Mouse (Mus musculus) CH12.LX (cell line): ENCODE results near the gene Tmx1. TPM values are rescaled to one million over a fixed set of nuclear protein-coding genes. Genes with fewer than 3 reads are reported as not detected.

Source experiments
- DNase-seq: peaks from one replicate; pipeline ENCODE4 v3.0.0-alpha.2; 2013; ENCODE audit errors: extremely low read depth
- H3K27ac ChIP-seq: 2 replicates; pipeline ENCODE4 v1.5.1; 2012; ENCODE audit warnings: low read depth, mild to moderate bottlenecking, control low read depth, moderate library complexity; ENCODE audit not compliant: insufficient read depth
- H3K27me3 ChIP-seq: replicated peaks from 2 replicates; pipeline ENCODE3; 2012; ENCODE audit warnings: inconsistent platforms
- H3K36me3 ChIP-seq, 2 experiments: replicated peaks in 1 of 2; 2 replicates each; pipeline versions ENCODE3 to v1.6.1; 2012; ENCODE audit warnings: inconsistent platforms in 1 of 2, low read length in 1 of 2, mild to moderate bottlenecking in 1 of 2, mixed read lengths in 1 of 2, moderate library complexity in 1 of 2; ENCODE audit not compliant: control insufficient read depth in 1 of 2, insufficient read depth in 1 of 2
- H3K4me1 ChIP-seq, 2 experiments: 2 replicates each; pipeline ENCODE4 v1.6.1; 2012; ENCODE audit warnings: inconsistent platforms in 1 of 2, moderate library complexity in 1 of 2; ENCODE audit not compliant: insufficient read depth in 2 of 2, control insufficient read depth in 1 of 2
- H3K4me2 ChIP-seq: 2 replicates; pipeline ENCODE4 v1.6.1; 2012; ENCODE audit warnings: low read depth, mild to moderate bottlenecking, control low read depth; ENCODE audit not compliant: poor library complexity, insufficient read depth, severe bottlenecking
- H3K4me3 ChIP-seq, 3 experiments: fragments of 150-350 bp in 1 of 3; sonication (generic) in 1 of 3; replicated peaks in 1 of 3; 2 replicates each; pipeline versions ENCODE3 to v1.5.1; 2011 to 2012; ENCODE audit warnings: low read depth in 2 of 3, low read length in 2 of 3, mild to moderate bottlenecking in 2 of 3, moderate library complexity in 2 of 3, control low read depth in 1 of 3, improper control_type of control experiment in 1 of 3, inconsistent platforms in 1 of 3, mixed read lengths in 1 of 3; ENCODE audit not compliant: poor library complexity in 1 of 3
- H3K79me2 ChIP-seq: replicated peaks from 2 replicates; pipeline ENCODE4 v1.6.1; 2012; ENCODE audit warnings: mild to moderate bottlenecking, moderate library complexity; ENCODE audit not compliant: control insufficient read depth, poor library complexity, insufficient read depth, severe bottlenecking; ENCODE audit errors: extremely low read depth
- H3K9ac ChIP-seq: 2 replicates; pipeline ENCODE4 v1.6.1; 2012; ENCODE audit warnings: low read depth, mild to moderate bottlenecking, control low read depth, moderate library complexity; ENCODE audit not compliant: insufficient read depth
- H3K9me3 ChIP-seq: replicated peaks from 2 replicates; pipeline ENCODE3; 2012; ENCODE audit warnings: low read length, inconsistent platforms, mixed read lengths
- BHLHE40 ChIP-seq: IDR thresholded peaks from 2 replicates; pipeline ENCODE4 v1.6.1; 2011; ENCODE audit warnings: mild to moderate bottlenecking, low read depth, low read length, improper control_type of control experiment
- CHD1 ChIP-seq: IDR thresholded peaks from 2 replicates; pipeline ENCODE4 v1.6.1; 2012; ENCODE audit warnings: low read depth, low read length, improper control_type of control experiment, inconsistent platforms
- CTCF ChIP-seq, 2 experiments: IDR thresholded peaks in 1 of 2; conservative IDR thresholded peaks in 1 of 2; 2 replicates each; pipeline ENCODE4 v1.5.1; 2011 to 2012; ENCODE audit warnings: low read depth in 2 of 2, low read length in 2 of 2, improper control_type of control experiment in 1 of 2, inconsistent platforms in 1 of 2, mild to moderate bottlenecking in 1 of 2, moderate library complexity in 1 of 2
- E2F4 ChIP-seq: IDR thresholded peaks from 2 replicates; pipeline ENCODE4 v1.6.1; 2011; ENCODE audit warnings: low read depth, low read length, improper control_type of control experiment; ENCODE audit not compliant: insufficient replicate concordance
- ELF1 ChIP-seq: IDR thresholded peaks from 2 replicates; pipeline ENCODE4 v1.6.1; 2014; ENCODE audit warnings: low read depth, mild to moderate bottlenecking, inconsistent platforms, low read length, improper control_type of control experiment
- ETS1 ChIP-seq: conservative IDR thresholded peaks from 2 replicates; pipeline ENCODE4 v1.6.1; 2012; ENCODE audit warnings: low read depth, mild to moderate bottlenecking, inconsistent platforms, low read length, improper control_type of control experiment, moderate library complexity
- HCFC1 ChIP-seq: IDR thresholded peaks from 2 replicates; pipeline ENCODE4 v1.6.1; 2012; ENCODE audit warnings: low read depth, mild to moderate bottlenecking, inconsistent platforms, low read length, improper control_type of control experiment
- IRF4 ChIP-seq: IDR thresholded peaks from 2 replicates; pipeline ENCODE4 v1.6.1; 2014; ENCODE audit warnings: low read depth, mild to moderate bottlenecking, inconsistent platforms, low read length, improper control_type of control experiment
- MAX ChIP-seq: IDR thresholded peaks from 2 replicates; pipeline ENCODE4 v1.6.1; 2011; ENCODE audit warnings: low read length, improper control_type of control experiment
- MAZ ChIP-seq: IDR thresholded peaks from 2 replicates; pipeline ENCODE4 v1.6.1; 2012; ENCODE audit warnings: low read depth, mild to moderate bottlenecking, inconsistent platforms, low read length, improper control_type of control experiment, moderate library complexity
- MEF2A ChIP-seq: IDR thresholded peaks from 2 replicates; pipeline ENCODE4 v1.6.1; 2014; ENCODE audit warnings: low read depth, mild to moderate bottlenecking, inconsistent platforms, low read length, improper control_type of control experiment, borderline replicate concordance
- MXI1 ChIP-seq: IDR thresholded peaks from 2 replicates; pipeline ENCODE4 v1.6.1; 2011; ENCODE audit warnings: mild to moderate bottlenecking, low read depth, low read length, improper control_type of control experiment
- MYC ChIP-seq: IDR thresholded peaks from 2 replicates; pipeline ENCODE4 v1.6.1; 2011; ENCODE audit warnings: low read depth, mild to moderate bottlenecking, improper control_type of control experiment, low read length
- NELFE ChIP-seq: IDR thresholded peaks from 2 replicates; pipeline ENCODE4 v1.6.1; 2011; ENCODE audit warnings: low read depth, low read length, improper control_type of control experiment
- NRF1 ChIP-seq: IDR thresholded peaks from 2 replicates; pipeline ENCODE4 v1.6.1; 2014; ENCODE audit warnings: low read depth, mild to moderate bottlenecking, inconsistent platforms, low read length, improper control_type of control experiment, moderate library complexity
- POLR2A ChIP-seq: IDR thresholded peaks from 2 replicates; pipeline ENCODE4 v1.6.1; 2011; ENCODE audit warnings: low read depth, mild to moderate bottlenecking, improper control_type of control experiment, low read length
- POLR2AphosphoS2 ChIP-seq: IDR thresholded peaks from 2 replicates; pipeline ENCODE4 v1.6.1; 2011; ENCODE audit warnings: low read depth, low read length, improper control_type of control experiment
- SIN3A ChIP-seq: IDR thresholded peaks from 2 replicates; pipeline ENCODE4 v1.6.1; 2012; ENCODE audit warnings: low read length, improper control_type of control experiment, inconsistent platforms
- SMC3 ChIP-seq: IDR thresholded peaks from 2 replicates; pipeline ENCODE4 v1.6.1; 2011; ENCODE audit warnings: low read depth, low read length, improper control_type of control experiment
- TBP ChIP-seq: conservative IDR thresholded peaks from 2 replicates; pipeline ENCODE4 v1.6.1; 2011; ENCODE audit warnings: low read depth, low read length, improper control_type of control experiment
- TCF12 ChIP-seq: IDR thresholded peaks from 2 replicates; pipeline ENCODE4 v1.6.1; 2014; ENCODE audit warnings: low read depth, mild to moderate bottlenecking, inconsistent platforms, low read length, improper control_type of control experiment
- USF2 ChIP-seq: conservative IDR thresholded peaks from 2 replicates; pipeline ENCODE4 v1.6.1; 2011; ENCODE audit warnings: low read depth, low read length, improper control_type of control experiment
- ZMIZ1 ChIP-seq: IDR thresholded peaks from 2 replicates; pipeline ENCODE4 v1.6.1; 2012; ENCODE audit warnings: low read depth, mild to moderate bottlenecking, inconsistent platforms, low read length, improper control_type of control experiment
- ZNF384 ChIP-seq: IDR thresholded peaks from 2 replicates; pipeline ENCODE4 v1.6.1; 2012; ENCODE audit warnings: low read depth, low read length, improper control_type of control experiment, inconsistent platforms
- dilution Hi-C: fragments of 300-500 bp; cut with MboI; formaldehyde crosslinking; loops from 2 replicates; pipeline ENCODE4 v1.14.3; 2020; ENCODE audit warnings: low sequenced_read_pairs; ENCODE audit not compliant: extremely low pct_unique_long_range_greater_than_20kb, extremely low pct_ligation_motif_present
- in situ Hi-C: fragments of 300-500 bp; cut with MboI; formaldehyde crosslinking; loops from 3 replicates; pipeline ENCODE4 v1.14.3; 2019; ENCODE audit warnings: low sequenced_read_pairs, low pct_ligation_motif_present, low pct_unique_long_range_greater_than_20kb, mixed read lengths
- polyA plus RNA-seq: library from polyadenylated mRNA; unstranded; fragments of >175 nt; gene quantifications from 2 replicates; pipeline ENCODE4 v1.2.1, GENCODE M21; 2012; ENCODE audit warnings: low read depth; ENCODE audit not compliant: insufficient read length
- total RNA-seq, 2 experiments: library from RNA; depleted of rRNA; stranded (reverse); fragments of 300-350 nt in 1 of 2; fragments of >200 nt in 1 of 2; gene quantifications; 2 replicates each; pipeline ENCODE4 v1.2.3; 2012 to 2014

The Tmx1 gene
- total RNA-seq (2012; rRNA removed) (60.3 and 68.2 TPM in 2 replicates), total RNA-seq (2014; rRNA removed) (132 and 162 TPM in 2 replicates), polyA plus RNA-seq (113 and 123 TPM in 2 replicates)

DNA sequence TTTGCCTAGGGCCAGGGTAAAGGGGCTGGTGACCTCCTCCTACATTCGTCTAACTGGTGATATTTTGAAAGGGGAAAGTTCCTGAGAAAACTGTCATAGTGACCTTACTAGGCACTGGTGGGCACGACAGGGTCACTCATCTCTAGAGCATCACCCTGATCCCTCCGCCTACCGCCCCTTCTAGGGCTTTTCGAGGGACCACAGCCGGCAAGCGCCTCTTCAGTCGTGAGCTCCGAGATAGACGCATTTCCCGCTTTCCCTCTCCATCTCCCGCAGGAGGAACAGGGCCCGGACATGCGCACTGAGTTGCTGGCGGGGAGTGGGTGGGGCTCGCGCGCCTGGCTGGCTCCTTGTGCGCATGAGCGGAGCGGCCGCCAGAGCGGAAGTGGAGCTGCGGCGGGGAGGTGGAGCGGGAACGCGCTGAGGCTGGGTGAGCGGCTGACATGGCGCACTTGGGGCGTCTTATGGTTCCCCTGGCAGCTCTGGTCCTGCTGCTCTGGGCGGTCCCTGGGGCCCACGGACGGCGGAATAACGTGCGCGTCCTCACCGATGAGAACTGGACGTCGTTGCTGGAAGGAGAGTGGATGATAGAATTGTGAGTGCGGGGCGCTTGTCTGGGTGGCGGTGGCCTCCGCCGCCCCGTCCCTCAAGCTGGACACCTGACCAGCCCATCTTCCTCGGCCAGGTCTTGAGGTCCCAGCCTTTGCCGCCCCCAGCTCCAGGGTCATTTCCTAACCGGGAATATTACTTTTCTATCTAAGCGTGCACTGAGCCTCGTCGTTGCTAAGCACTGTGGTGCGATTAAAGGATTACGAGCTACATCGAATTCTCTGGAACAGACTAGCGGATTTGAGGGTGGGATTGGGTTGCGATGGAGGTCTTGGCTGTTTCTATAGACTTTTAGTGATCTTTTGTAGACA is at the start of gene Tmx1:
TSS of gene Tmx1 (plus strand) at position 370 of the 920 bp plus-strand sequence.
- H3K36me3 ChIP-seq: peaks cover 3 to 23% of the 10 kb centered on the region in 2 experiments
- H3K9ac ChIP-seq: peak within 1 kb of the TSS; percentile 85
- peak within 1 kb of the TSS; percentile 21; the same call in 1 of the 2 replicates for H3K27ac ChIP-seq
- dilution Hi-C loops (no loop called here), in situ Hi-C loops (no loop called here)
- DNase-seq: peak; percentile 89
- H3K79me2 ChIP-seq: peaks cover 23% of the 10 kb centered on the region
- TF ChIP-seq CTCF (conservative IDR thresholded peaks at IDR 0.05 in 1 of 2, IDR thresholded peaks at IDR 0.05 in 1 of 2; ENCODE audit: low read depth in 2 of 2, low read length in 2 of 2) (no peak), CHD1 (no peak; the same call in none of the 2 replicates), E2F4 (peak; percentile 77; the same call in 1 of the 2 replicates), POLR2A (peak; percentile 96), USF2 (no peak), ETS1 (no peak), ZNF384 (no peak), TBP (0 out of 2 replicates have a peak, but pooled peaks have one; percentile 34), MXI1 (peak; percentile 54; the same call in 1 of the 2 replicates), POLR2AphosphoS2 (peak; percentile 91), MAX (peak; percentile 60; the same call in 1 of the 2 replicates), ZMIZ1 (peak; percentile 82), MEF2A (no peak), SMC3 (no peak), BHLHE40 (no peak), HCFC1 (peak; percentile 68), IRF4 (peak; percentile 48), MAZ (no peak), NELFE (peak; percentile 98), TCF12 (peak; percentile 89), MYC (no peak), NRF1 (peak; percentile 97), ELF1 (peak; percentile 94), SIN3A (peak; percentile 85)
- H3K9me3 ChIP-seq: no peaks in the 10 kb centered on the region
- H3K4me1 ChIP-seq: peaks cover 6 to 24% of the 10 kb centered on the region in 2 experiments; a peak in 3 of 4 replicates
- H3K27me3 ChIP-seq: no peaks in the 10 kb centered on the region
- H3K4me3 ChIP-seq: peak within 1 kb of the TSS; percentile 88 to 90 (median 88)
- H3K4me2 ChIP-seq: peak within 1 kb of the TSS; percentile 80
